Mouse (Mus musculus) forelimb bud, embryonic 11.5 days (tissue): ENCODE measurements around the gene Ctcf.

ENCODE experiments used
- DNase-seq: peaks from one replicate; pipeline ENCODE4 v3.0.0-alpha.2; 2012; ENCODE audit warnings: low read depth, low spot score

Ctcf gene

GRCm38 (mm10) chr8:105617451-105618278, 18.7 kb upstream of the Ctcf start:
- no peak for DNase-seq

GRCm38 (mm10) chr8:105618279-105618634, 18.1 kb upstream of the Ctcf start:
- DNase-seq, result no peak

GRCm38 (mm10) chr8:105618892-105619591, 17.3 kb upstream of the Ctcf start:
- DNase-seq, result no peak

GRCm38 (mm10) chr8:105620211-105620610, 16.2 kb upstream of the Ctcf start:
- no peak for DNase-seq

- DNase-seq, result no peak
These were observed 15.2 kb upstream of the Ctcf start for GRCm38 (mm10) chr8:105620946-105621720.

GRCm38 (mm10) chr8:105621841-105622240, 14.5 kb upstream of the Ctcf start:
- no peak for DNase-seq

- peak; percentile 98 for DNase-seq
These were observed 13.9 kb upstream of the Ctcf start for GRCm38 (mm10) chr8:105622421-105622920.

GRCm38 (mm10) chr8:105623118-105623517, 13.2 kb upstream of the Ctcf start:
- DNase-seq, result no peak

- no peak for DNase-seq
These were observed 12.6 kb upstream of the Ctcf start for GRCm38 (mm10) chr8:105623679-105624245.

- DNase-seq, result no peak
These were observed 12.0 kb upstream of the Ctcf start for GRCm38 (mm10) chr8:105624401-105624800.

- peak; percentile 59 for DNase-seq
These were observed 11.5 kb upstream of the Ctcf start for GRCm38 (mm10) chr8:105624831-105625230.

GRCm38 (mm10) chr8:105626086-105626485, 10.3 kb upstream of the Ctcf start:
- DNase-seq, result no peak

GRCm38 (mm10) chr8:105629337-105629736, 7.0 kb upstream of the Ctcf start:
- DNase-seq, result no peak

GRCm38 (mm10) chr8:105634771-105635458, 1.5 kb upstream of the Ctcf start:
- no peak for DNase-seq

- DNase-seq, result no peak
These were observed 887 bp upstream of the Ctcf start for GRCm38 (mm10) chr8:105635481-105635880.

GRCm38 (mm10) chr8:105636963-105637510, 669 bp downstream of the Ctcf start, which contains the start of gene Agrp:
Gene Agrp, minus strand, starts transcription at chr8:105637393.
- no peak for DNase-seq

GRCm38 (mm10) chr8:105637601-105638041, 1.3 kb downstream of the Ctcf start:
- DNase-seq, result peak; percentile 64

GRCm38 (mm10) chr8:105638510-105638909, 2.1 kb downstream of the Ctcf start:
- DNase-seq, result no peak

- no peak for DNase-seq
These were observed 3.5 kb downstream of the Ctcf start for GRCm38 (mm10) chr8:105639835-105640234.

- DNase-seq, result no peak
These were observed 4.1 kb downstream of the Ctcf start for GRCm38 (mm10) chr8:105640511-105640910.

GRCm38 (mm10) chr8:105645205-105645604, 8.8 kb downstream of the Ctcf start:
- DNase-seq, result no peak
